Mouse (Mus musculus) lung, adult 2 months (tissue): ENCODE results near the gene Sgsm3.

Source experiments
- CTCF ChIP-seq: fragments of 200-500 bp; IDR thresholded peaks from 2 replicates; pipeline ENCODE4 v1.5.1; 2011; ENCODE audit warnings: mild to moderate bottlenecking, low read length, control low read depth; ENCODE audit not compliant: insufficient read depth
- POLR2A ChIP-seq: fragments of 200-500 bp; IDR thresholded peaks from 2 replicates; pipeline ENCODE4 v1.6.1; 2011; ENCODE audit warnings: low read depth, mild to moderate bottlenecking, control low read depth, low read length, borderline replicate concordance; ENCODE audit errors: extremely low read depth

DNA sequence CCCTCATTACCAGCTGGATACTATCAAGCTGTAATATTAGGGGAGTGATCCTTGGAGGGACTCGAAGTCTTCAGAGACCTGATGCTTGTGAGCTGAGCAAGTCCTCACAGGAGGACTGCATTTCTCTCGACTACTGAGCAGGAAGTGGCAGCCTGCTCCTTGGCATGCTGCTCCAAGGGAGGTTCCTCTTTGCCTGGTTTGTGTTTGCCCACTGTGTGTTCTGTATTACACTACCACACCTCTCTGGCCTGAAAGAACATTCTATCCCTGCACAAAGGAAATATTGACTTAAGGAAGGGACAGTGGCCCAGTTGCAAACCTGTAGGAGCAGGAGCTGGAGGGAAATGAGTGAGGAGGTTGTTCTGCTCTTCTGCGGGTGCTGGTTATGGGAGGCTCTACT is 12.1 kb downstream of the Sgsm3 start:
- TF ChIP-seq CTCF, result no peak
- TF ChIP-seq POLR2A, result peak; percentile 56; the same call in 1 of the 2 replicates
